Comparison of ENCODE assay signal across 8 mouse cellular contexts in genomic region chr15:63997705-63998409, GRCm38 (mm10).
DNase-seq lines count a peak whose midpoint lies in the region; ATAC-seq lines count a peak whose summit lies in the region.

No protein-coding gene starts in this region.

- H3K4me2 ChIP-seq in hindbrain, embryonic 15.5 days: peak overlapping the region; percentile 66

- H3K36me3 ChIP-seq in hindbrain, embryonic 15.5 days: no peaks in the 10 kb centered on the region

- WGBS in hindbrain, embryonic 15.5 days: under 1% methylated on average over 74 of the region's 104 CpGs

- peak overlapping the region; percentile 88 for H3K9ac ChIP-seq in hindbrain, embryonic 15.5 days

- DNase-seq in R1 (ENCODE audit: low read depth, low spot score): peak; percentile 96
- peak; percentile 96 to 99 for DNase-seq in cerebellum, postnatal 25 days
- DNase-seq in frontal cortex, postnatal 36 days (ENCODE audit: low spot score in 2 of 2): peak; percentile 91
- DNase-seq in left cerebral cortex, adult 11 months (ENCODE audit: low spot score): peak; percentile 92
- peak; percentile 95 to 98 for DNase-seq in lung, postnatal 4 days
- DNase-seq in retina, postnatal 7 days (ENCODE audit: low read depth, low spot score): peak; percentile 98
- DNase-seq in urinary bladder, adult 2 months (ENCODE audit: low spot score): peak; percentile 88

- H3K4me1 ChIP-seq in hindbrain, embryonic 15.5 days (replicated peaks): peaks cover 24% of the 10 kb centered on the region

- H3K9me3 ChIP-seq in hindbrain, embryonic 15.5 days: no peaks in the 10 kb centered on the region

- ATAC-seq in hindbrain, embryonic 15.5 days (ENCODE audit: low FRiP score, low read depth): peak; percentile 97

- H3K4me3 ChIP-seq in hindbrain, embryonic 15.5 days: peak overlapping the region; percentile 78

- no peaks in the 10 kb centered on the region for H3K27me3 ChIP-seq in hindbrain, embryonic 15.5 days

- H3K27ac ChIP-seq in hindbrain, embryonic 15.5 days (replicated peaks): peak overlapping the region; percentile 96

Comparison
In these comparisons a context has a peak if more than half of its experiments do, and no peak if none do; other contexts are left out.
1. Peak in every context shown above with its lines: DNase-seq, ATAC-seq, H3K4me3 ChIP-seq and H3K27ac ChIP-seq.